Mouse (Mus musculus) myocyte (in vitro differentiated cells): ENCODE data around the gene Kirrel3.

ENCODE experiments used
- CEBPB ChIP-seq: IDR thresholded peaks from 2 replicates; pipeline ENCODE4 v1.6.1; 2011; ENCODE audit warnings: mild to moderate bottlenecking, moderate library complexity; ENCODE audit not compliant: poor library complexity, insufficient read depth, severe bottlenecking
- MAX ChIP-seq: IDR thresholded peaks from one replicate; pipeline ENCODE4 v1.6.1; 2011; ENCODE audit warnings: low read depth, mild to moderate bottlenecking, control low read depth
- POLR2A ChIP-seq: IDR thresholded peaks from one replicate; pipeline ENCODE4 v1.6.1; 2011; ENCODE audit warnings: low read depth, mild to moderate bottlenecking, control low read depth, moderate library complexity; ENCODE audit not compliant: insufficient read length
- SRF ChIP-seq: IDR thresholded peaks from one replicate; pipeline ENCODE4 v1.6.1; 2011; ENCODE audit warnings: low read depth; ENCODE audit not compliant: control insufficient read depth, insufficient read length
- TCF12 ChIP-seq: IDR thresholded peaks from one replicate; pipeline ENCODE4 v1.6.1; 2011; ENCODE audit warnings: mild to moderate bottlenecking, control low read depth; ENCODE audit not compliant: poor library complexity, insufficient read depth, severe bottlenecking
- USF1 ChIP-seq: IDR thresholded peaks from one replicate; pipeline ENCODE4 v1.6.1; 2011; ENCODE audit warnings: low read depth, mild to moderate bottlenecking, control low read depth, moderate library complexity

- TF ChIP-seq TCF12 (no peak), POLR2A (no peak), USF1 (no peak), CEBPB (no peak), SRF (no peak), MAX (no peak)
Observed at GRCm38 (mm10) chr9:34930371-34930770, 444.7 kb downstream of the Kirrel3 start.
